ENCODE assay signal across 30 mouse cellular contexts in genomic region chr15:99484745-99485144, GRCm38 (mm10). TPM values are rescaled to one million over a fixed set of nuclear protein-coding genes. Genes with fewer than 3 reads are reported as not detected.
"Had no signal": no experiment of that assay in that cellular context is flagged by ENCODE, and none has a peak within 500 bp of the region (broad histone marks: within the 10 kb centered on the region; RNA-seq: fewer than 3 reads in every experiment).

No protein-coding gene starts in this region.

- ATAC-seq: hindbrain, postnatal 0 days; inflammation-experienced regulatory T-cells, adult 6 months; intestine, embryonic 15.5 days; intestine, postnatal 0 days had no signal

- DNase-seq: gastrocnemius, adult 2 months; gastrocnemius, postnatal 10 days; gastrocnemius, postnatal 25 days; heart, adult 11 months; heart, adult 2 months; heart, postnatal 14 days; heart, postnatal 36 days; kidney, adult 18-20 months; kidney, adult 8-10 months; kidney, postnatal 14 days; kidney, postnatal 36 days; liver had no signal

- H3K27me3 ChIP-seq: heart, embryonic 15.5 days; hindbrain, embryonic 13.5 days; hindbrain, embryonic 15.5 days; intestine, embryonic 15.5 days; limb, embryonic 12.5 days had no signal

- H3K36me3 ChIP-seq: heart, embryonic 13.5 days; heart, embryonic 15.5 days; hindbrain, embryonic 13.5 days; hindbrain, embryonic 15.5 days; intestine, embryonic 15.5 days; limb, embryonic 10.5 days; limb, embryonic 12.5 days had no signal

- H3K4me1 ChIP-seq: heart, embryonic 13.5 days; heart, embryonic 15.5 days; hindbrain, embryonic 13.5 days; hindbrain, embryonic 15.5 days; intestine, embryonic 15.5 days; limb, embryonic 10.5 days; limb, embryonic 12.5 days had no signal

- H3K27ac ChIP-seq: gastrocnemius, adult 2 months; heart, adult 2 months; heart, embryonic 13.5 days; heart, embryonic 15.5 days; hindbrain, embryonic 13.5 days; hindbrain, embryonic 15.5 days; hindbrain, postnatal 0 days; intestine, embryonic 15.5 days; kidney, postnatal 0 days; left cerebral cortex, adult 2 months; limb, embryonic 10.5 days; limb, embryonic 12.5 days had no signal

- H3K9ac ChIP-seq: heart, embryonic 13.5 days; heart, embryonic 15.5 days; hindbrain, embryonic 15.5 days; intestine, embryonic 15.5 days; limb, embryonic 12.5 days had no signal

- H3K4me3 ChIP-seq: gastrocnemius, adult 2 months; heart, adult 2 months; heart, embryonic 13.5 days; heart, embryonic 15.5 days; hindbrain, embryonic 13.5 days; hindbrain, embryonic 15.5 days; intestine, embryonic 15.5 days; left cerebral cortex, adult 2 months; limb, embryonic 10.5 days; limb, embryonic 12.5 days had no signal

- H3K4me2 ChIP-seq: heart, embryonic 11.5 days; heart, embryonic 13.5 days; heart, embryonic 15.5 days; hindbrain, embryonic 13.5 days; hindbrain, embryonic 15.5 days; intestine, embryonic 15.5 days; limb, embryonic 12.5 days; liver, embryonic 11.5 days had no signal

- H3K9me3 ChIP-seq: heart, embryonic 13.5 days; heart, embryonic 15.5 days; hindbrain, embryonic 13.5 days; hindbrain, embryonic 15.5 days; intestine, embryonic 15.5 days; limb, embryonic 10.5 days; limb, embryonic 12.5 days had no signal

RNA-seq across cellular contexts. Expression of gene Faim2, which starts 43.2 kb away (rescaled TPM):
- total RNA-seq: gastrocnemius, postnatal 4 days; hematopoietic stem cell, adult 5-6 weeks had no signal
- polyA plus RNA-seq: heart, postnatal 0 days; kidney, embryonic 14.5 days; limb, embryonic 10.5 days had no signal
